Comparison of ENCODE assay signal across 14 mouse cellular contexts in the genomic region with DNA sequence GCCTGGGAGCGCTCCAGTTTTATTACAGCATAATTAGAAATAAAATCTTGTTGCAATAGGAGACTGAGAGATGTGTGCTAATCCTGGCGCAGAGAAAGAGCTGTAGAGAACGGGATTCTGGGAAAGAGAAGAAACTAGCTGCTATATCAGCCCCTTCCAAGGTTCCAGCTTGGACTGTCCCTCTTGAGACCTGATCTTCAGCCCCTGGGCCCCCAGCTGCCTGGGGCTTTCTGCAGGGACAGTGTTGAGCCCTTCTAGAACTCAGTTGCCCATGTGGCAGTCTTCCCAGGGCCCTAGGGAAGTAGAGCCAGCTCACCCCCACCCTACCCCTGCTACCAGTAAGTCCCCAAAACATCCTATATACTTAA.
DNase-seq lines count a peak whose midpoint lies in the region; ATAC-seq and TF ChIP-seq lines count a peak whose summit lies in the region.
"Had no signal": no experiment of that assay in that cellular context is flagged by ENCODE, and none has a peak within 500 bp of the region (broad histone marks: within the 10 kb centered on the region; RNA-seq: fewer than 3 reads in every experiment).

No protein-coding gene starts in this region.

- TF ChIP-seq CTCF in olfactory bulb, adult 2 months (IDR thresholded peaks at IDR 0.05; ENCODE audit: insufficient read depth, low read depth, low read length), result no peak

- ATAC-seq in frontal cortex, adult (ENCODE audit: low TSS enrichment), result 0 out of 2 replicates have a peak, but pooled peaks have one; percentile 8
- ATAC-seq in hindbrain, embryonic 12.5 days (ENCODE audit: low FRiP score), result peak; percentile 38
- ATAC-seq in midbrain, embryonic 13.5 days, result peak; percentile 52
- no peak for ATAC-seq in megakaryocyte progenitor cell, adult 5-6 weeks (replicated peaks; ENCODE audit: poor library complexity)

- no peak overlapping the region for H3K9ac ChIP-seq in hindbrain, embryonic 12.5 days
- H3K9ac ChIP-seq in midbrain, embryonic 13.5 days (replicated peaks), result no peak overlapping the region
- H3K9ac ChIP-seq: heart, embryonic 15.5 days had no signal

- peak overlapping the region; percentile 24; the same call in 1 of the 2 replicates for H3K4me2 ChIP-seq in hindbrain, embryonic 12.5 days (replicated peaks)
- H3K4me2 ChIP-seq in midbrain, embryonic 13.5 days (replicated peaks), result peak overlapping the region; percentile 21
- H3K4me2 ChIP-seq: heart, embryonic 15.5 days had no signal

- no peak for TF ChIP-seq POLR2A in olfactory bulb, adult 2 months (IDR thresholded peaks at IDR 0.05; ENCODE audit: insufficient read depth, low read depth, low read length)

- peaks cover 31% of the 10 kb centered on the region for H3K4me1 ChIP-seq in hindbrain, embryonic 12.5 days
- peaks cover 59% of the 10 kb centered on the region for H3K4me1 ChIP-seq in midbrain, embryonic 13.5 days (replicated peaks)
- peaks cover 46% of the 10 kb centered on the region for H3K4me1 ChIP-seq in olfactory bulb, adult 2 months (ENCODE audit: control insufficient read depth, insufficient read depth, low read length)
- H3K4me1 ChIP-seq: heart, embryonic 15.5 days had no signal

- H3K9me3 ChIP-seq in hindbrain, embryonic 12.5 days (replicated peaks), result no peaks in the 10 kb centered on the region
- no peaks in the 10 kb centered on the region for H3K9me3 ChIP-seq in midbrain, embryonic 13.5 days
- H3K9me3 ChIP-seq: heart, embryonic 15.5 days had no signal

- H3K27ac ChIP-seq in hindbrain, embryonic 12.5 days, result peak overlapping the region; percentile 81
- peak overlapping the region; percentile 90 for H3K27ac ChIP-seq in midbrain, embryonic 13.5 days
- peak overlapping the region; percentile 89 for H3K27ac ChIP-seq in olfactory bulb, adult 2 months (ENCODE audit: insufficient read depth, low read depth, low read length)
- H3K27ac ChIP-seq: heart, embryonic 15.5 days had no signal

- DNase-seq in frontal cortex, postnatal 10 days (ENCODE audit: low spot score in 2 of 2), result no peak
- no peak for DNase-seq in right cerebral cortex, postnatal 4 days
- no peak for DNase-seq in MN1 (ENCODE audit: low spot score)
- DNase-seq: adrenal gland, postnatal 25 days; cerebellum, adult 9-10 months; heart, adult 18-20 months; lung, postnatal 14 days; right cerebral cortex, postnatal 25 days had no signal

- WGBS in hindbrain, embryonic 12.5 days, result 37% methylated on average over 3 of the region's 3 CpGs
- 11% methylated on average over 3 of the region's 3 CpGs for WGBS in midbrain, embryonic 13.5 days
- 38% methylated on average over 3 of the region's 3 CpGs for WGBS in olfactory bulb, adult 2 months

- no peaks in the 10 kb centered on the region for H3K36me3 ChIP-seq in hindbrain, embryonic 12.5 days
- H3K36me3 ChIP-seq in midbrain, embryonic 13.5 days, result no peaks in the 10 kb centered on the region
- H3K36me3 ChIP-seq: heart, embryonic 15.5 days had no signal

- no peak overlapping the region for H3K4me3 ChIP-seq in hindbrain, embryonic 12.5 days
- H3K4me3 ChIP-seq in midbrain, embryonic 13.5 days (replicated peaks), result no peak overlapping the region
- H3K4me3 ChIP-seq in olfactory bulb, adult 2 months (ENCODE audit: insufficient read depth, low read depth, low read length), result no peak overlapping the region
- H3K4me3 ChIP-seq: heart, embryonic 15.5 days had no signal

- no peaks in the 10 kb centered on the region for H3K27me3 ChIP-seq in hindbrain, embryonic 12.5 days
- H3K27me3 ChIP-seq in midbrain, embryonic 13.5 days, result peaks cover 7% of the 10 kb centered on the region; the same call in 1 of the 2 replicates
